Mouse (Mus musculus) kidney, adult 9 months (tissue): ENCODE results near the gene Vgll4.
A peak's percentile ranks its signal among the peaks of the same experiment; 100 is the strongest.

Source experiments
- DNase-seq: peaks from one replicate; pipeline ENCODE4 v3.0.0; 2022

Vgll4 gene

DNA sequence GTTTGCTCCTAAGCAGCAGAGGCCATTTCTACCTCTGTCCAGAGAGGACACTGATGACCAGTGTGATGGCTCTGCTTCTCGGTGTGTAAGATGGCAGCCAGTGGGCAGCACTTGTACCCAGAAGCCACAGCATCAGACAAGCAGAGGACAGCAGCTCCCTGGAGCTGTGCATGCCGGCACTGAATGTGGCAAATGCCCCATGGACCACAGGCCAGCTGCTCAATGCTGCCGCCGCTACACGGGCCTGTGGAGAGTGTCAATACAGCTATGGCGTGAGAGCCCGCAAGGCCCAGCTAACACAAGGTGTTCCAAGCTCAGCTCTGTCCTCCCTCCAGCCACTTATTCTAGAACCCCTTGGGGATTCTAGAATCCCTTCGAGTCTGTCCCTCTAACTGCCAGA lies 105.4 kb downstream of the Vgll4 start:
- DNase-seq, result no peak

DNA sequence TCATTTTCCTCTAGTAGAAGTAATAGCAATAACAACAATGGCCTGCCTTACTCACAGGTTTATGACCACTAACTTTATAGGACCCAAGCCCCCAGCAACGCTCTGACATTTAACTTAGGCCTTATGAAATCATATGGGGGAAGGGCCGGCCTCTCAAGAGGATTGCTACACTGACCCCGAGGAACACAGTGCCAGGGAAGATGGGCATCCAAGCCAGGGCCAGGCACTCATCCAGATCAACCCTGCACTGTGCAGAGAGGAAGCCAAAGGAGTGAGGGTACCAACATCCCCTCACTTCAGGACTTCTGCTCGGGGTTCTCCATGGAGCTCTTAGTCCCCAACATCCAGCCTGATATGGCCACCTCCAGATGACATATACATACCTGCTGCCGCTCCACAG lies 106.3 kb downstream of the Vgll4 start:
- DNase-seq, result peak; percentile 50

DNA sequence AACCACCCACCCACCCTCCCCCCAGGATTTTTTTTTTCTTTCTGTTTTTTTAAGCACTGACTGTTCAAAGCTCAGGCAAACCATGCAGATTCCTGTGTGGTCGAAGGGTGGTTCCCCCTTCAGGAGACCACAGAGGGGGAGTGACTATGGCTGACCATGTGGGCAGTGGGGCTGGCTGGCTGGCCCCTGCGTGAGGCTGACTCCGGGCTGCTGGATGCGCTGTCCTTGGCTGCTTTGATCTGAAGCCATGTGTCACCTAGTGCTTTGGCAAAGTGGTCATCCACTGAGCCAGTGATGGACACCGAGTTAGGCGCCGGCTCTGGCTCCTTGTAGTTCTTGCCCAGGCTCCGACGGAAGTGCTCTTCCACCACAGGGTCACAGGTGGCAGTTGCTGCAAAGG lies 107.7 kb downstream of the Vgll4 start:
- no peak for DNase-seq

DNA sequence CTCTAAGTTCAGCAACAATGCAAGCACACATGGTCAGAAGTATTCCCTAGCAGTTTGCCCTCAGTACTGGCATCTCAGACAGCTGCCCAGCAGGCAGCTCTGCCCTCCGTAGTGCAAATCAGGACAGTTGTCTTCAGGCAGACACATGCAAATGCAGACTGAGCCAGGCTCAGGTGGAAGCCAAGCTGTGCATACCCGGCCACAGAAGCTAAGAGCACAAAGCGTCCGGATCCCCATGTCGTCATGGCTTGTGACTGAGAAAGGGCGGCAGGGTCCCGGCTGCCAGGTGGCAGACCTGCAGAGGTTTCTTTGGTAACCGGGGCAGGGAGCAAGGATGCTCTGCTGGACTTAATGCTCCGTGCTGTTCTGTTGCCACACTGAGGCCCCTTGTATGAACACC lies 108.2 kb downstream of the Vgll4 start:
- DNase-seq, result no peak

DNA sequence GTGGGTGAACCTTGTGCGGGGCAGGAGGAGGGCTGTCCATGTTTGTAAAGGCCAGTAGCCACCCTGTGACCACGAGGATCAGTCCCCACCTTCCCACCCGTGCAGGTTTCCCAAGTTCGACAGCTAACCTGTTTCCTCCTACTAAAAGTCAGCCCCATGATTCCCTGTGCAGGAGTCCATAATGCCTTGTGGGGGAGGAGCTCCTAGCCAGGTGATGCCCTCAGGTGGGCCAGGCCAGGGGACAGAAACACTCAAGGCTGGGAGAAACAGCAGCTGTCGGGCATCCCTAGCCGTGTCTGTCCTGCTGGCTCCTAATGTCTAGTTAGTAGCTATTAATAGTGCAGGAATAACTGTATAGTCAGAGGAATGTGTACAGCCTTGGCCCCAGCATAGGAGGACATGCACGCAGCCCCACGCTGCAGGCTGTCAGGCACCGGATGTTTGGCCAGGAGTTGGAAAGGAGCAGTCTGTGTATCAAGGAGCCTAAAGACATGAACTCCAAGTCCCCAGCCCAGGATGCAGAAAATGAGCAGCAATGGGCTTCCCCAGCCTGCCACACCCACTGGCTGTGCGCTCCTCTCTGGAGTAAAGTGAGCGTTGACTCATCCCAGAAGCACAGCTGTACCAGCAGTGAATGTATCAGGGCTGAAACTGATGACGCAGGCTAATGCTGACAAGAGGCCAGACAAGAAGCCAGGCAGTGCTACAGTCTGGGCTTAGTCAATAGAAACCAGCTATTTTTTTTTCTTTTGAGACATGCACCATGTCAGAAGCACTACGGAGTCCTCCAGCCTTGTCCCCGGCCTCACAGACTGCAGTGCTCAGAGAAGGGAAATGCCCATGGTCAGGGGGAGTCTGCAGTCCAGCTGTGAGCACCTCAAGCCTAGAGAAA lies 108.9 kb downstream of the Vgll4 start:
- no peak for DNase-seq

DNA sequence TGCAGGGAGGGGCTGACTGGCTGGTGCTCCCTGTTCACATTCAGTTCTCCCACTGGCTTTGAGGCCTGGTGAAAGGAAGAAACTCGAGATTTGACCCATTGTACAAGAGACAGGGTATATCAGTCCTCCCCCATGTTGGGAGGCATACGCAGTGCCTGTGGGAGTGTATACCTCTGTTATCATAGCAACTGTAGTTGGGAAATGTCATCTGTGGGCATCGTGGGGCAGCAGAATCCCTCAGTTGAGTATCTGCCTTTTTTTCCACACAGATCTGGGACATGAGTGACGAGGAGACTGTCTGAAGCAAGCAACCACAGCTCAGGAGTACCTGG lies 111.1 kb downstream of the Vgll4 start:
- DNase-seq, result no peak

DNA sequence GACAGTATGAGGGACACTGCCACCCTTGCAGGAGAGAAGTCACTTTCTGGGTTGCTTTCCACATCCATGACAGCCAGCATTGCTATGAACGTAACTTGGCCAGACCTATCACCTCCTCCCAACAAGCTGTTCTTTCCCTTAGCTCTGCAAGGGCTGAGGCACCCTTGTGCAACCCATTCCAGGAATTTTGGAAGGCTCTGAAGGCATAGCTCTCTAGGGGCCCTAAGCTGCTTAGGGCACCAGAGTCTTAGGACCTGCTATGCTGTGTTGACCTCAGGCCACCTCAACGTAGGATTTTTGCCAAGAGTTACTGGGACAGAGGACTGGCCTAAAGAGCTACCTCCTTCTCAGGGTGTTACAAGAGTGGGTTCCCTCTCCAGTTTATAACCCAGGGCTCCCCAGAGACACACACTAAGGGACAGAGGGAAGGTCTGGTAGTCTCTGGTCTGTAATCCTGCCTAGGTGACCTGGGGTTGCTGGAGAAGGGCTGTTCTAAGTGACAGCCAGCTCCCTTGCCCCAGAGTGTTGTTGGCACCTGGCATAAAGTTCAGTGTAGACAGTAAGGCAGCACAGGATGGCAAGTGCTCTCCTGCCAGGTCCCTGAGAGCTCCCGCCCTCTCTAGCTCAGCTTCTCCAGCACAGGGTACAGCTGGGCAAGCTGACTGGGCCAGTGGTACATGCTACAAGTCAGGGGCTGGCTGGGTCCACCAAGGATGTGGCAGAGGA lies 111.6 kb downstream of the Vgll4 start:
- DNase-seq, result no peak

DNA sequence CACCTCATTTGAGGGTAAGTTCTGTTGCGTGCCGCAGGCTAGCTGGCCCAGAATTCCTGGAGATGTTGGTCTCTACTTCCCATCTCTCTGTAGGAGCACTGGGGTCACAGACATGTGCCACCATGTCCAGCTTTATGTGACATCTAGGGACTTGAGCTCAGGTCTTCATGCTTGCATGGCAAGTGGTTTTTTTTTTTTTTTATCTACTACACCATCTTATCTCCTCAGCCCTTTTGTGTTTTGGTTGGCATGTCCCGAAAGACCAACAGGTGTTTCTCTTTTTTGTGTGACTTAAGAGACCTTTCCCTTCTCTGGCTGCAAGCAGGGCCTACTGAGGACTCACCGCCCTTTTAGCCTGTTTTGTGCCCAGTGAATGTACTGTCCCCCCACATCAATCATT lies 113.3 kb downstream of the Vgll4 start:
- no peak for DNase-seq

DNA sequence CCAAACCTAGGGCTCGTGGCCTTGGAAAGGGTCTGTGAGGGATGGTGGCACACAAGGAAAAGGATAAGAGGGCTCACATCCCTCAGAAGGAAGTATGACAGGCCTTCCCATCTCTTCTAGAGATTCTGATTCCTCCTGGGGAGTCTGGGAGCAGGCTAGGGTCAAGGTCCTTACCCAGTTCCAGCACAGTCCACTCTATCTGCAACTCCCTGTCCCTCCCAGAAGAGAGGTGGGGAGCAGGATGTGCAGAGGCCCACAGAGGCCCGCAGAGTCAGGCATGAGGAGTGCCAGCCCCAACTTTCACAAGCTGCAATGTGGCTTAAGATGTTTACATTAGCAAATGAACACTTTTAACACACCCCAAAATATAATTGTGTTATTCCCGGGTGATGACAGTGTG lies 114.2 kb downstream of the Vgll4 start:
- no peak for DNase-seq

DNA sequence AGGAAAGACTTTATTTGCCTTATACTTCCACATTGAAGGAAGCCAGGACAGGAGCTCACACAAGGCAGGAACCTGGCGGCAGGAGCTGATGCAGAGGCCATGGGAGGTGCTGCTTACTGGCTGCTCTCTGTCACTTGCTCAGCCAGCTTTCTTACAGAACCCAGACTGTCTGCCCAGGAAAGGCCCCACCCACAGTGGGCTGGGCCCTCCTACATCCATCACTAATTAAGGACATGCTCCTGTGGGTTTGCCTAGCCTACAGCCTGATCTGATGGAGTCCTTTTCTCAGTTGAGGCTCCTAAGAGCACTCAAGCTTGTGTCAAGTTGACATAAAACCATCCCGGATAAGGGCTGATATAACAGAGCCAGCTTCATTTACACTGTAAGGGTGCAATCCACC lies 115.4 kb downstream of the Vgll4 start:
- no peak for DNase-seq

DNA sequence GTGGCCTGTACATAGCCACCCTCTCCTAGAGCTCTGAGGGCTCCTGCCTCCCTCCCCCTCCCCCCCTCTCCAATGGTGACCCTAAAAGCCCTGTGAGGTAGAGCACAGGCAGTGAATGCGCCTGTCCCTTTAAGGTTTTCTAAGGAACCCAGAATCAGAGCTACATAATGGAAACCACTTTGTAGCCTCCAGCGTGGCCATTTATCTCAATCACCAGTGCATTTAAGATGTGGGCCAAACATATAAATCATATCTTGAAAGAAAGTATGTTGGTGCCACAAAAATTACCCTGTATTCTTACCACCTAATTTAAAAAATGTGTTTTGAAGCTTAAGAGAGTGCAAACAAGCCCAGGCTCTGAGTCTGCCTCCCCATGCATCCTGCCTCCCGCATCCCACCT lies 117.1 kb downstream of the Vgll4 start:
- no peak for DNase-seq

DNA sequence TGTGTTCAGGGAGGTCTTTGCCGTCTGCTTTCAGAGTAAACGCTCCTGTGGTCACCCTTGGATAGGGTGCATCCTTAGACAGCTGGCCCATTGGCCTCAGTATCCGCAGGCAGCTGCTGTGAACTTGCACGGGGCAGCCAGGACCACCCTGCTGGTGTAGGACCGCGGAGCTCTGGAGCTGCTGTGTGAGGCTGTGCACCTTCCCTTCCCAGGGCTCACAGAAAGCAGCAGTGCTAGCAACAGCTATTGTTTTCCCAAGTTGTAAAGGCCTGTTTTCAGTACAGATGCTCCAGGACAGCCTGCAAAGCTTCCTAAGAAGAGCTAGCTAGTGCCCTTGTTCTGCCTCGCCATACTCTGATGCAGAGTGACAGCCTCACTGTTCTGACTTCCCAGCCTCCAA lies 118.1 kb downstream of the Vgll4 start:
- no peak for DNase-seq

DNA sequence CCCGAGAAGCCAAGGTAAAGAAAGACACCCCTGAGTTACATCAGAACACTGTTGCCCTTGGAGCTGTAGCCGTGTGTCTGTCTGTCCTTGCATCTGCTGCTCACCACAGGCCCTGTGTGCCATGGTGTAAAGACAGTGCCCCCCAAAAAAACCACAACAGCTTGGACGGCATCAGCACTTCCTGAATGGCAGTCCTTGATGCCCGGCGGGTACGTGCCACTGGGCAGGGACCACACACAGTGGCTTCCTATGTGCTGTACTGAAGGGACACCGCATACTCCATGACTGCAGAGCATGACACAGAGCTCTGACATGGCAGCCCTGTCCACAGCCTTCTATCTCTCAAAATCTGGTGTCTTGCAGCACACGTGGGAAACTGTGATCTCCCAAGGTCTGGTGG lies 120.0 kb downstream of the Vgll4 start:
- DNase-seq, result no peak

DNA sequence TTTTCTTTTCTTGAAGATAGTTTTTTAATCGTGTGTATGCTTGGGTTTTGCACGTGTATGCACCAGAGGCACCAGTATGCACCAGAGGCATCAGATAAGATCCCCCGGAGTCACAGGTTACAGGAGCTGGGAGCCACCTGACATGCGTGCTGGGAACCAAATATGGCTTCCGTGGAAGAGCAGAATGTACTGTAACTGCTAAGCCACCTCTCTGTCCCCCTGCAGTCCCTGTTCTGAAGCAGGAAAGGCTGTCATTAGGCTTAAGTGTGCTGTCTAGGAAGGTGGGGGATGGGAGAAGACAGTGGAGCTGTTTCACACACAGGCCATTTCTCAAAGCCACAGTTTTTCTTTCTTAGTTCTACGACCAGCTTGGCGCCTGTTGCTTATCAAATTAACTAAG lies 121.0 kb downstream of the Vgll4 start:
- no peak for DNase-seq

DNA sequence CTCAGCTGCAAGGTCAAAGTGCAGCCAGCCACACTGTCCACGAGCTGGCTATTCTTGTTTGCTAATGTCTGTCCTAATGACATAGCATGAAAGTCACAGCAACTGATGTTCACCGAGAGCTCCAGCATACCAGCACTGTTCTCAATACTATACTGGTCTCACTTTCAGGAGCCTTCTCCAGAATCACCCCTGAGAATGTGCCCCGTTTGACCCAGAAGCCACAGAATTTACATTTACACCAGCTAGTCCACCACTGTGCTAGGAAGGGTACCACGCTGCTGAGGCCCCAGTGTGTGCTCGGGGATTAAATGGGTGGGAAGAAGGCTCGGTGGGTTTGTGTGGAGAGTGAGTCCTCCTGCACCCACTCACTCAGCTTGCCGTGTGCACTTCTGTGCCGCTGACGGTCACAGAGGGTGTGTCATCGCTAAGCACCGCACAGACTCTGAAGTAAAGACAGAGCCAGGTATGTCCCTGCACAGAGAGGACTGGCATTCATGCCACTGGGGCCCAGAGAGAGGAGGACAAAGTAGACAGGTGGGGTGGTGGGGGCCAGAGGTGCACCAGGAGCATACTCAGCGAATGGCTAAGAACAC lies 122.1 kb downstream of the Vgll4 start:
- no peak for DNase-seq

DNA sequence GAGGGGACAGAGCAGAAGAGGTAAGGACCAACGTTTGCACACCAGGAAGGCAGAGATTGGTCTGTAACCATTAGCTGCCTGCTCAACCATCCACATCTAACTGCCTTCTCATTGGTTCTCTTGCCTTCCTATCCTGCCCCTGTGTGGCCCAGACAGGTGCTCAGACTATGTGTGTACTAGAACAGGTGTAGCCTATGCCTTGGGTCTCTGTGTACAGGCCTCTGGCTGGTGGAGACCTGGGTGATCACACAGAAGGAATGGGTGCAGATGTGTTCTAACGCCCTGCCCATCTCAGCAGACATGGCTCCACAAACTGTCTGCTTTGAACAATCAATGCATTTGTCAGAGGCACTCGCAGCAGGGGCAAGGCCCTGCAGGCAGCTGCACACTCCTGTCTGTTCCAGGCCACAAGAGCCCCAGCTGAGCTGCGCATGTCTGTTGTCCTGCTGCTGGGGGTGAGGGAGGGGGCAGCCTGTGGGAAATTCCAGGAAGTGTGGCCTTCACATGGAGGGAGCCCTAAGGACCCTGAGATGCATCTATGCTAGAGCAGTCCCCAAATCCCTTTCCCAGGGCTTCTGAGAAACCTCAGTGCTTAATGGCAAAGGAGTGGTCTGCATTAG lies 123.5 kb downstream of the Vgll4 start:
- no peak for DNase-seq

DNA sequence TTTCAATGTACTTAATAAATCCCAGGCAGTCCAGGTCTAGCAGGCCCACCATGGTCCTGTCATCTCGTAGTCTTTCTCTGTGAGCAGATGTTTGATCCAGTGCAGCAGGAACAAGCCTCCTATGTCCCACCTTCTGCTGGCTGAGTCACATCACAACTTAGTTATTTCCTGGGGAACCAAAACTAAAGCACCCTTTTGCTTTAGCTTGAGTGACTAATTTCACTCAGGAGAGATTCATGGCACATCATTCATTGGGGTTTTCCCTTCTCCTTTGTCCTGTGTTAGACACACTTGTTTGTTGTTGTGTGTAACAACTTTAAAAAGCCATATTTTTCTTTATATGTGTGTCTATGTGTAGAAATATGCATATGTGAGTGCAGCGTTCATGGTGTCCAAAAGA lies 126.9 kb downstream of the Vgll4 start:
- DNase-seq, result no peak

DNA sequence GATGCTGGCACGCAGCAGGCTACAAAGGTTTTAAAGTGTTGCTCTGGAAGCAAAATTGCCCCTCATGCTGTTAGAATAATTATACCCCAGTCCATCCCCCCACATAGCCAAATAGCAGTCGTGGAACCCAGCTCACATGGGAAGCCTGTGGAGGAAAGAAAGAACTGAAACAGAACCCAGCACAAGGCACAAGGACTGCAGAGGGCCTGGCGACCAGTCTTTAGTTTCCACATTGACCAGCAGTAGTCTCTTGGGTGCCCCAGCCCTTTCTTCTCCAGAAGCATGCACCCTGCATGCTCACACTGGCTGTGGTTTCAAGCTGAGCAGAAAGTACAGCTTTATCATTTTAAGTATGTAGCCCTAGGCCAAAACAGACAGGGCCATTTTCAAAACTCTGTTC lies 127.7 kb downstream of the Vgll4 start:
- DNase-seq, result no peak

DNA sequence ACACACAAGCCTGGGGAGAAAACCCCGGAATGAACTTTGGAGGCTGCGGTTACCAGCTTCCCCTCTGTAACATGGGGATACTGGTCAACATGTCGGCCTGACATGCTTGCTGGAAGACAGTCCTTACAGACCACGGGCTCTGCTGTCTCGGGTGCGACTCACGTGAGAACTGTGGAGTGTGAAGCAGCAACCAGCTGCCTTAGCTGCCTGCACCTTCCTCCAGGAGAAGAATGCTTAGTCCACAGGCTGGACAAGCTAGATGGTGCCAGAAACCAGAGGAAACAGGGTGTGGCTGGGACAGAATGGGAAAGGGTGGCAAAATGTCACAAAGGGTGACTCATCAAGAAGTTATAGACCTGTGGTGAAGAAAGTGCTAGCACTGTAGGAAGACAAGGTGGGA lies 129.8 kb downstream of the Vgll4 start:
- DNase-seq, result peak; percentile 38

DNA sequence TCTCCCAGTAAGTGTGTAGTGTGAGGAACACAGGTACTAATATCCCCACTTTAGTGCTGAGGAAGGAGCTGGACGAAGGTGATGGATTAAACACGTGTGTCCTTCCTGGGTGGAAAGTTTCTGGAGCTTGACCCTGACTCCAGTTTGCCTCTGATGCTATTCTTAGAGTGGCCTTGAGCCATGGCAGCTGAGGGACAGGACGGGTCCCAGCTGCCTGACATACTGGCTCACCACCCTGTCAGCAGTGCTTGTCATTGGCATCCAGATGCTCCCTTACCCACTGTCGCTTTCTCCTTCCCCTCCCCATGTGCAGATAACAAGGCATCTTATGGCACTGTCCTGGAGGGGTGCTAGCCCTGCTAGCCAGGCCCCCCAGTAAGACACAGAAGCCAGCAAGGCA lies 130.9 kb downstream of the Vgll4 start:
- DNase-seq, result no peak

DNA sequence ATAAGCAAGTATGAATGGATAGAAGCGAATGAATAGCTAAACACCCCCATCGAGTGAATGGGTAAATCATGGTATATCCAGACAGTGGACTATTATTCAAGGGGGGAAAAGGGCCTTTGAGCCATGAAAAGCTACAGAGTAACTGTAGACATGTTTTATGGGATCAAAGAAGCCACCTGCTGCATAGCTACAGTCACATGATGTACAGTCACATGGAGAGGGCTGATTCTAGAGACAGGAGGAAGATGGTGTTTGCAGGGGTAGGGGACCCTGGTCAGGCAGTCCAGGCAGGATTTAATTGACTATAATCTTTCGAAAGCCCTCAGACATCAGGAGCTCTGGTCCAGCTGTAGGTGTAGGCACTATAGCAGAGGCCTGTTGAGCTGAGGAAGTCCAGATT lies 133.4 kb downstream of the Vgll4 start:
- DNase-seq, result no peak

DNA sequence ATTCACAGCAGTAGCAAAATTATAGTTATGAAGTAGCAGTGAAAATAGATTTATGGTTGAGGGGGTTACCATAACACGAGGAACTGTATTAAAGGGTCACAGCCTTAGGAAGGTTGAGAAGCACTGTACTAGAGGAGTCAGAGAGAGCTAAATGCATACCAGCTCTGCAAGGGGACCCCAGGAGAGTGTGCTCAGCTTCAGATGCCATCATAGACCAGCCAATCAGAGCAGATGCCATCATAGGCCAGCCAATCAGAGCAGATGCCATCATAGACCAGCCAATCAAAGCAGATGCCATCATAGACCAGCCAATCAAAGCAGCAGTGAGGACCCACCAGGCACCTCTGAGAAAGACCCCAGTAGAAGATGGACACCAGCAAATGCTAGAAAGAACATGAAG lies 134.0 kb downstream of the Vgll4 start:
- DNase-seq, result no peak

DNA sequence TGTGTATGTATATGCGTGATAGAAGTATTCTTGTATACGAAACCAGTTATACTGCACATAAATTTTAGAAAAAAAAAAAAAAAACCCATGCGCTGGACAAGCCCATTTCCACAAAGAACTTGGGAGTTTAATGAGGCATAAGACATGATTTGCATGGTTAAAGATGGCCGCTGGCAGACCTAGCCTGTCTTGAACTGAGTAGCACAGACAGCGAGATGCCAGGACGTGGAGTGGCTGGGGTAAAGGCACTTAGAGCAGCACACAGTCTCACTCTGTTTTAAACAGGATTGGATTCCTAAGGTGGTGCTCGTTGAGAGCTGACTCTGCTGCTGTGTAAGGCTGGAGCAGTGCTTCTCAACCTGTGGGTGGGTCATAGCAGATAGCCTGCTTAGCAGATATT lies 134.4 kb downstream of the Vgll4 start:
- DNase-seq, result no peak

DNA sequence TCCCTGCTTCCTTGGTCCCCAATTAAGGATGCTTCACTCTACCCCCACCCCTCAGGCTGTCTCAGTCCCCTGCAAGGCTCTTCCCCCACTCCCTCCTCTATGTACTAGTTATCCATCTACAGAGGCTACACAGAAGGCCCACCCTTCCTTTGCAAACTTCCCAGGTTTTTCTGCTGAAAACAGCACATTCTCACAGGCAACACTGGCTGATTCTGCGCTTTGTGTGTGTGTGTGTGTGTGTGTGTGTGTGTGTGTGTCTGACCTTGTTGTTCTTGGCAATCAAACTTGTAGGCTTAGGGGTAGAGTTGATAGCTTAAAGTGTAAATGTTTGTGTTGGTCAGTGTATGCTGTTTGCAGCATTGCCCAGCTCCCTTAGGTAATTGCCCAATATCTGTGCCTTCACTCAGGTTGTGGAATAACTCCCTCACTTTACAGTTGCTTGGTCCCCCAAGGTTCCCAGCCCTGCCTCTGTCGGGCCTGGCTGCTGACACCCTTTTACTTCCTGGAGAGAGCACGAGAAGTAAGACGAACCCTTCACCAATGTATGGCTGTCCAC lies 135.9 kb downstream of the Vgll4 start:
- DNase-seq, result peak; percentile 78
